Mouse (Mus musculus) testis, adult 10 weeks (tissue): ENCODE data around the gene Rnf34. TPM values are rescaled to one million over a fixed set of nuclear protein-coding genes. Genes with fewer than 3 reads are reported as not detected.

ENCODE experiments used
- polyA plus RNA-seq: library from polyadenylated mRNA; stranded (reverse); fragments of 350-450 nt; fragmentation: Illumina TruSeq; extraction: RNeasy Lipid Tissue Mini Kit (QIAGEN cat#74804); gene quantifications from one replicate; pipeline ENCODE4 v1.2.3, GENCODE M21; 2014; ENCODE audit warnings: low read depth, low replicate concordance

The Rnf34 gene
- 26.8 TPM for polyA plus RNA-seq

DNA sequence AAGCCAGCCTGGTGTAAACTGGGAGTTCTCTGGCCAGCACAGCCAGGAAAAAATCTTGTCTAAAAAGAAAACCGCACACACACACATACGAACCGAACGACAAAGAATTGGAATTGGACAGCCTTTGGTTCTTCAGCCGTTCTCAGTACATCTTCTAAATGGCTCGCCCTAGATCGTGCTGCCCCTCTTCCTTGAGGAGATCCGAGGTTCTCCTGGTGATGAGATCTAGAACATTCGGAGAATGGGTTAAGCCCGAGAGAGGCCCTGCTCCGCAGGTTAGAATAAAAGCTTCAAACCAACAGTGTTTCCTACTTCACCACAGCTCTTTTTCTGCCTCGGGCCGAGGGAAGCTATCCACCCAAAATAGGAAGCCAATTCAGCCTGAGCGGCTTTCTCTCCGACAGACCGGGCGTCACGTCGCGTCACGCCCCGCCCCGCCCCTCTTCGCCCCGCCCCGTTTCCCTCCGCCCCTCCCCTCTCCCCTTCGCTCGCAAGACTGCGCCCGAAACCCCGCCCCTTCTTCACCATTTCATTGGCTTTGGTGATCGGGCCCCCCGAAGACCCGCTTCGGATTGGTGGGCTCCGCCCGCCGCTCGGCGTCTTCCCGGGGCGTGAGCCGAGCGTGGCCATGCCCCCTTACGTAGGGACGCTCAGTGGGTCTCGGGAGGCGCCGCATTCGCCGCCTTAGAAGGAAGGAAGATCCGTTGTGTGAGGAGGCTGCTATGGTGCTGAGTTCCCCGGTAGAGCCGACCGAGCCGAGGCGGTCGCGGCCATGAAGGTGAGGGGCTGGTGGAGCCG, at the start of gene Rnf34:
Rnf34 (plus strand) TSS at position 528 of the 798 bp plus-strand sequence.

DNA sequence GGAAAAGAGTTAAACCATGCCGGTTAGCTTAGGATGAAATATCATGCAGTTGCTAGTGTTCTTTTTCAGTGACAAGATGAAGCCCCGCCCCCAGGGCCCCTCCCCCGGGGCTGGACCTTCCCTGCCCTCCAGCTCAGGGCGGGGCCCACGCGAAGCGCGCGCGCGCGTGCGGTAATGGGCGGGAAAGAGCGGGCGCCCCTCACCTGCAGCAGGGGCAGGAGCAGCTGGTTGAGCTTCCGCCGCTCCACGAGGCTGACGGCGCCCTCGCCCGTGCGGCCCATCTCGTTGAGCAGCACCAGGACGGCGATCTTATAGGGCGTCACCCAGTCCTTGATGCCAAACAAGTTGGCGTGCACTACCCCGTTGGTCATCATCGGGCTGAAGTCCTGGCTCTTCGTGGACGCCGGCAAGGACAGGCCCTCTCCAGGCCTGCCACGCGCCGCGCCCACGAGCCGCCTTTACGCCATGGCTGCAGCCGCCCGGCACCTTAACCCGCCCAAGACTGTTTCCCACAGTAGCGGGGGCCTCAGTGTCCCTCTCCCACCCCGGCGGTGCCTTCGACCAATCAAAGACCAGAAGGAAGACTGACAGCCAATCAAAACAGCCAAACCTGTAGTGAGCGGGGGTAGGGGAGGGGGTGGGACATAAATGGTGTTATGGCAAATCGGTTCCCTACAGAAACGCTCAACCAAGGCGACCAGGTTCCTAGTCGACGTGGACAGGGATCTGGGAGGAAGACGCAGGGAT, 28.9 kb upstream of the Rnf34 start, which contains the start of gene Anapc5:
Anapc5 (minus strand) TSS at position 563 of the 747 bp plus-strand sequence.

Other genes with a start within 250 kb of the Rnf34 start
- gene Ift81, start 235.5 kb upstream of the Rnf34 start, polyA plus RNA-seq = 364 TPM
- gene P2rx7, start 206.1 kb upstream of the Rnf34 start, polyA plus RNA-seq = 2.0 TPM
- gene P2rx4, start 142.5 kb upstream of the Rnf34 start, polyA plus RNA-seq = 3.6 TPM
- 11.1 TPM for gene Camkk2, start 70.6 kb upstream of the Rnf34 start, polyA plus RNA-seq
- 132 TPM for gene Anapc5, start 28.7 kb upstream of the Rnf34 start, polyA plus RNA-seq
- gene Kdm2b, start 139.8 kb downstream of the Rnf34 start, polyA plus RNA-seq = 37.0 TPM
- 0.53 TPM for gene Orai1, start 165.0 kb downstream of the Rnf34 start, polyA plus RNA-seq
- gene Morn3, start 197.0 kb downstream of the Rnf34 start, polyA plus RNA-seq = 91.6 TPM
- 0.80 TPM for gene Tmem120b, start 218.4 kb downstream of the Rnf34 start, polyA plus RNA-seq